Mouse (Mus musculus) liver, embryonic 14.5 days (tissue): ENCODE results near the gene Trpv4. TPM values are rescaled to one million over a fixed set of nuclear protein-coding genes. Genes with fewer than 3 reads are reported as not detected.

Source experiments
- ATAC-seq: fragments of 200-750 bp; cut with Nextera tagmentation; 2 replicates; pipeline ENCODE4 v1.8.0; 2017; ENCODE audit warnings: moderate number of reproducible peaks, mild to moderate bottlenecking, moderate library complexity; ENCODE audit not compliant: insufficient read depth
- DNase-seq, 3 experiments: peaks; one replicate each; pipeline ENCODE4 v3.0.0-alpha.2; 2012 to 2013; ENCODE audit warnings: low read depth in 3 of 3, low spot score in 3 of 3
- H3K27ac ChIP-seq: fragments of 300-500 bp; sonication (generic); 2 replicates; pipeline ENCODE4 v1.5.1; 2014; ENCODE audit warnings: moderate library complexity, mild to moderate bottlenecking, control low read depth, inconsistent platforms
- H3K27me3 ChIP-seq: fragments of 300-500 bp; sonication (generic); 2 replicates; pipeline ENCODE4 v1.6.1; 2014; ENCODE audit warnings: mild to moderate bottlenecking, low read length, moderate library complexity; ENCODE audit not compliant: control insufficient read depth, insufficient read depth
- H3K36me3 ChIP-seq: fragments of 300-500 bp; sonication (generic); replicated peaks from 2 replicates; pipeline ENCODE4 v1.6.1; 2014; ENCODE audit warnings: low read depth; ENCODE audit not compliant: control insufficient read depth, insufficient read depth
- H3K4me1 ChIP-seq, 2 experiments: fragments of 200-500 bp in 1 of 2; fragments of 300-500 bp in 1 of 2; sonication (generic) in 1 of 2; replicated peaks; 2 replicates each; pipeline ENCODE4 v1.6.1; 2012 to 2014; ENCODE audit warnings: antibody characterized with exemption in 1 of 2, inconsistent platforms in 1 of 2, low read length in 1 of 2; ENCODE audit not compliant: control insufficient read depth in 2 of 2, insufficient read depth in 2 of 2
- H3K4me2 ChIP-seq: fragments of 300-500 bp; sonication (generic); 2 replicates; pipeline ENCODE4 v1.6.1; 2014; ENCODE audit warnings: low read depth, mild to moderate bottlenecking, control low read depth, moderate library complexity
- H3K4me3 ChIP-seq, 2 experiments: fragments of 200-500 bp in 1 of 2; fragments of 300-500 bp in 1 of 2; sonication (generic) in 1 of 2; 2 replicates each; pipeline ENCODE4 v1.5.1; 2012 to 2014; ENCODE audit warnings: low read depth in 2 of 2, low read length in 2 of 2, mild to moderate bottlenecking in 2 of 2, control low read depth in 1 of 2, inconsistent platforms in 1 of 2, moderate library complexity in 1 of 2; ENCODE audit not compliant: insufficient read depth in 1 of 2
- H3K9ac ChIP-seq: fragments of 300-500 bp; sonication (generic); replicated peaks from 2 replicates; pipeline ENCODE4 v1.6.1; 2014; ENCODE audit warnings: mild to moderate bottlenecking, control low read depth, moderate library complexity
- H3K9me3 ChIP-seq: fragments of 300-500 bp; sonication (generic); 2 replicates; pipeline ENCODE4 v1.6.1; 2016; ENCODE audit warnings: low read length, mixed read lengths; ENCODE audit not compliant: control insufficient read depth
- CTCF ChIP-seq: IDR thresholded peaks from 2 replicates; pipeline ENCODE4 v1.5.1; 2016; ENCODE audit warnings: antibody characterized with exemption, low read depth, control low read depth
- EP300 ChIP-seq: IDR thresholded peaks from 2 replicates; pipeline ENCODE4 v1.6.1; 2016; ENCODE audit warnings: antibody characterized with exemption, low read depth
- WGBS: fragments of 180-500 bp; shearing (Covaris S2); extraction: QIAGEN DNeasy Blood & Tissue Kit; methylation state at CpG from one replicate; pipeline ENCODE4 v1.1.7; 2014; ENCODE audit not compliant: insufficient replicate concordance; 5-methylcytosine and 5-hydroxymethylcytosine counted together
- polyA plus RNA-seq, 2 experiments: library from polyadenylated mRNA; depleted of rRNA in 1 of 2; stranded (reverse) in 1 of 2; unstranded in 1 of 2; fragments of >200 nt; fragmentation: Nextera tagmentation in 1 of 2; extraction: Ambion mirVana in 1 of 2; gene quantifications; 2 replicates each; pipeline versions ENCODE4 v1.2.1 to v1.2.3; 2012 to 2014

Trpv4 gene
- polyA plus RNA-seq, 2 experiments, result 0.14 to 0.22 TPM

DNA sequence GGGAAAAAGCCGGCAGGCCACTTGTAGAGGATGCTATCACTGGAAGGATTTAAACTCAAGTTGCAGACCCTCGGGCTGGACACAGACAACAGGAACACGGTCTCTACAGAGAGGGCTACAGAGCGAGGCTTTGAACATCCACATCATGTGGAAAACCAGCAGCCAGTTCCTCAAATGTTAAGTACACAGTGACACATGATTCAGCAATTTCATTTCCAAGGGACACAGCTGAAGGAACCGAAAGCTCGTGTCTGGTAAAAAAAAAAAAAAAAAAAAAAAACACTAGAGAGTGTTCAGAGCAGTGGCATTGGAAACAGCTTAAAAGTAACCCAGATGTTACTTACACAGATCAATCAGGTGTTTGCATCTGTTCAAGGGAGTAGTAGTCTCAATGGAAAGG is 2.8 kb upstream of the Trpv4 start:
- Histone ChIP-seq H3K4me3 (no peak overlapping the region), H3K27ac (no peak overlapping the region), H3K36me3 (no peaks in the 10 kb centered on the region), H3K4me2 (no peak overlapping the region), H3K9ac (no peak overlapping the region), H3K27me3 (peaks cover 29% of the 10 kb centered on the region), H3K9me3 (no peaks in the 10 kb centered on the region), H3K4me1 (no peaks in the 10 kb centered on the region)
- 18% methylated on average over 6 of the region's 6 CpGs for WGBS
- DNase-seq (no peak), ATAC-seq (no peak)
- no peak for TF ChIP-seq EP300
- TF ChIP-seq CTCF, result no peak

DNA sequence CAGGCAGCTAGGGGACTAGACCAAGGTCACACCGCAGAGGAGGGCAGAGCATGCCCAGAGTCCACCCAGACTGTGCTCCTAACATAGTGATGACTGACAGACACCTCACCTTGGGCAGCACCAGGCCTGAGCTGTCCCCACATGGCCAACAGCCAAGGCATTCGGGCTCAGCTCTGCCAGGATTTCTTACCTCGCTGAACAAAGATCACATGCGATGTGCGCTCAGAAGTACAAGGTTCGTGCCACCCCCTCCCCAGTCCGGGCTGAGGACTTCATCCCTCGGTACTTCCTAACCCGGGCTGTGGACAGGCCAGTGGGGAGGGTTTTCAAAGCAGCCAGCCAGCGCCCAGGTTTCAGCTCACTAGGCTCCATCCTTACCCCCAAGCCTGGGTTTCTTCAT is 795 bp downstream of the Trpv4 start:
- ATAC-seq, result no peak
- Histone ChIP-seq H3K9me3 (no peaks in the 10 kb centered on the region), H3K9ac (no peak overlapping the region), H3K27me3 (peaks cover 29% of the 10 kb centered on the region), H3K4me1 (no peaks in the 10 kb centered on the region), H3K36me3 (no peaks in the 10 kb centered on the region), H3K27ac (no peak overlapping the region), H3K4me2 (peak overlapping the region; percentile 44; the same call in 1 of the 2 replicates), H3K4me3 (no peak overlapping the region)
- WGBS, result 43% methylated on average over 10 of the region's 10 CpGs
- DNase-seq, result no peak
- TF ChIP-seq CTCF (no peak), EP300 (no peak)

DNA sequence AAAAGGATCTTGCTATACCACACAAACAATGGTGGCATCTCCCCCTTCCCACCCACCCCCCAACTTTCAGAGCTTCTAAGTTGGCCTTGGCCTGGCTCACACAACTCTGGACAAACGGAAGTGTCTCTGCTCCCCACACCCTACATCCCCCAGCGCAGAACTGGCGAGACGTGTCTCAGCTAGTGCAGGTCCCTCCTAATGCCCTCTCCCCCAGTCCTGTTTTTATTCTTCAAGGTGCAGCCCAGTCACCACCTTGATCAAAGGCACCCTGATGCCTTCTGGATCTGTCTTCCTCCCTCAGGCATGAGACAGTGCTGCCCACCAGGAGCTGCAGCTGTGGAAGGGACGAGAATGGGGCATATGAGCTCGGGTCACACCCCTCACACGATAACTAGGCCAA is 1.9 kb downstream of the Trpv4 start:
- 59% methylated on average over 7 of the region's 7 CpGs for WGBS
- Histone ChIP-seq H3K9me3 (no peaks in the 10 kb centered on the region), H3K4me1 (no peaks in the 10 kb centered on the region), H3K4me2 (no peak overlapping the region), H3K4me3 (no peak overlapping the region), H3K27me3 (peaks cover 29% of the 10 kb centered on the region), H3K27ac (no peak overlapping the region), H3K9ac (no peak overlapping the region), H3K36me3 (no peaks in the 10 kb centered on the region)
- TF ChIP-seq CTCF, result no peak
- no peak for TF ChIP-seq EP300
- ATAC-seq (no peak), DNase-seq (no peak)

DNA sequence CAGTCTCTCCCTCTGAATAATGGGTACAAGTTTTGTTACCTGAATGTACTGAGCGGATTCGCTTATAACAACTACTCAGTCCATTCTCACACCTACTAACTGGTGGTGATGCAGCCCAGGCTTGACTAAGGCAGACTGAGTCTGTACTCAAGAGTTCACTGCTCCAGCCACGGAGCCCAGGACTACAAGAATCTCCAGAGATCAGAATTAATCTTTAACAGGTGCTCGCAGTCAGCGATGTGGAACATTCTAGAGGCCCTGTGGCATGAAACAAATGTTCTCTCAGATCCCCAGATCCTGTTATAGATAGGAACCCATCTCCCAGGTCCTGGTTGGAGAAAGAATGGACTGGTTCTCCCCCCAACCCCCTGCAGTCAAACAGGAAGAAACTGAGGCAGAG is 2.5 kb downstream of the Trpv4 start:
- WGBS, result 70% methylated on average over 5 of the region's 5 CpGs

DNA sequence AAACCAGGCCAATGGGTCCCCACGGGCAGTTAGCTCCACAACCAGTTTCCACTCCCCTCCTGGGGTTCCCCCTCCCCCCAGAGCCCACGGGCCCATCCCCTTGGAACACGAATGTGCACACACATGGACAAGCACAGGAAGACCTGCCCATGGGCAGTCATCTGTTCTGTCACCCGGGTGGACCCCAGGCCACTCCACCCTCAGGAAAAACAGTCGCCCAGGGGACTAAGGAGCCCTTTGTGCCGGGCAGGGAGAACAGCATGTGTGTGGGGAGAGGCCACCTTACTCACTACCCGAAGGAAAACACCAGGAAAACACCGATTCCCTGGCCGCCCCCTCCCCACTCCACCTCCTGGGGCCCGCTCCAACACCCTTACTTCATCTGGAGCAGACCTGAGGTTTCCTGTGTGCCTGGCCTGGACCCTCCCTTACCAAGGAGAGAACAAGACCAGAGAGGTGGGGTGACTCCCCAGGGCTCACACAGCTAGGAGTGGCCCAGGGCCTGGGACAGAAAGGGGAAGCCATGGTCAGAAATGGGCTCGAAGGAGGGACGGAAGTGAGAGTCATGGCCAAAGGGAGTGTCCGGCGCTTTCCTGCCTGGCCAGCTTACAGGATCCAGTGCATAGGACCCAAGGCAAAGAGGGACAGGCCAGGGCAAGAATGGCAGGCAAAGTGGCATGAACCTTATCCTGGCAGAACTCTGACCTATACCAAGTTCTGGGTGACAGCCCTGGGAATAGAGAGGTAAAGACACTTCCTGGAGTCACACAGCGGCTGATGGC is 4.4 kb downstream of the Trpv4 start:
- no peaks in the 10 kb centered on the region for H3K9me3 ChIP-seq
- DNase-seq (no peak), ATAC-seq (no peak)
- WGBS, result 55% methylated on average over 12 of the region's 15 CpGs
- no peak overlapping the region for H3K9ac ChIP-seq
- no peak overlapping the region for H3K4me3 ChIP-seq
- H3K4me2 ChIP-seq, result no peak overlapping the region
- H3K27ac ChIP-seq, result no peak overlapping the region
- no peaks in the 10 kb centered on the region for H3K36me3 ChIP-seq
- peaks cover 22% of the 10 kb centered on the region for H3K27me3 ChIP-seq
- TF ChIP-seq EP300, result no peak
- TF ChIP-seq CTCF, result no peak
- H3K4me1 ChIP-seq, result 0 out of 4 replicates have a peak, but pooled peaks cover 0 to 3% of the 10 kb centered on the region in 2 experiments

More for the DNA sequence above, 2.5 kb downstream of the Trpv4 start:
- no peaks in the 10 kb centered on the region for H3K4me1 ChIP-seq
- no peak overlapping the region for H3K27ac ChIP-seq
- no peaks in the 10 kb centered on the region for H3K36me3 ChIP-seq
- H3K9me3 ChIP-seq, result no peaks in the 10 kb centered on the region
- ATAC-seq, result no peak
- no peak overlapping the region for H3K9ac ChIP-seq
- DNase-seq, result no peak
- no peak overlapping the region for H3K4me2 ChIP-seq
- no peak overlapping the region for H3K4me3 ChIP-seq
- TF ChIP-seq CTCF (no peak), EP300 (no peak)
- peaks cover 29% of the 10 kb centered on the region for H3K27me3 ChIP-seq
